Mouse (Mus musculus): Measurements from ENCODE around the gene Ctbp2. TPM values are rescaled to one million over a fixed set of nuclear protein-coding genes. Genes with fewer than 3 reads are reported as not detected.

Gene Ctbp2
- total and polyA plus RNA-seq, 2 experiments from 2014 or later: 27.9 to 71.3 TPM

- no peaks in the 10 kb centered on the region for H3K27me3 ChIP-seq (ENCODE audit: control insufficient read depth, insufficient read depth, low read length)
- no peak overlapping the region for H3K4me2 ChIP-seq (ENCODE audit: low read depth, low read length)
- ATAC-seq (ENCODE audit: insufficient read depth, low read depth) (peak; percentile 33; the same call in 1 of the 2 replicates), DNase-seq (ENCODE audit: low spot score) (no peak)
- H3K27ac ChIP-seq (ENCODE audit: low read depth): peak overlapping the region; percentile 68
- no peak overlapping the region for H3K9ac ChIP-seq (replicated peaks; ENCODE audit: low read depth, low read length)
- 0 out of 2 replicates have a peak, but pooled peaks cover 4% of the 10 kb centered on the region for H3K36me3 ChIP-seq (replicated peaks; ENCODE audit: control insufficient read depth, insufficient read depth, low read length)
- whole genome bisulfite sequencing: 36% methylated on average over 3 of the region's 3 CpGs
- peaks cover 57% of the 10 kb centered on the region for H3K4me1 ChIP-seq (ENCODE audit: control insufficient read depth, insufficient read depth)
- H3K9me3 ChIP-seq (replicated peaks; ENCODE audit: control insufficient read depth, low read length): no peaks in the 10 kb centered on the region
- TF ChIP-seq CTCF (IDR thresholded peaks at IDR 0.05; ENCODE audit: low read depth): peak; percentile 30
- TF ChIP-seq EP300 (IDR thresholded peaks at IDR 0.05; ENCODE audit: low read depth): no peak
- H3K4me3 ChIP-seq (ENCODE audit: low read depth, low read length): no peak overlapping the region
These were observed 83.3 kb downstream of the Ctbp2 start for GRCm38 (mm10) chr7:133040688-133041345.

- Histone ChIP-seq H3K36me3 (replicated peaks; ENCODE audit: control insufficient read depth, insufficient read depth, low read length) (0 out of 2 replicates have a peak, but pooled peaks cover 4% of the 10 kb centered on the region), H3K4me1 (ENCODE audit: control insufficient read depth, insufficient read depth) (peaks cover 68% of the 10 kb centered on the region), H3K9me3 (replicated peaks; ENCODE audit: control insufficient read depth, low read length) (no peaks in the 10 kb centered on the region), H3K4me2 (ENCODE audit: low read depth, low read length) (no peak overlapping the region), H3K9ac (replicated peaks; ENCODE audit: low read depth, low read length) (no peak overlapping the region), H3K4me3 (ENCODE audit: low read depth, low read length) (no peak overlapping the region), H3K27ac (ENCODE audit: low read depth) (peak overlapping the region; percentile 68), H3K27me3 (ENCODE audit: control insufficient read depth, insufficient read depth, low read length) (no peaks in the 10 kb centered on the region)
- no peak for ATAC-seq (ENCODE audit: insufficient read depth, low read depth)
- WGBS: 49% methylated on average over 3 of the region's 3 CpGs
- TF ChIP-seq EP300 (IDR thresholded peaks at IDR 0.05; ENCODE audit: low read depth): no peak
- TF ChIP-seq CTCF (IDR thresholded peaks at IDR 0.05; ENCODE audit: low read depth): no peak
- DNase-seq (ENCODE audit: low spot score): no peak
These were observed 84.4 kb downstream of the Ctbp2 start for GRCm38 (mm10) chr7:133039556-133040255.

GRCm38 (mm10) chr7:133037618-133038017, 86.5 kb downstream of the Ctbp2 start:
- Histone ChIP-seq H3K4me1 (ENCODE audit: control insufficient read depth, insufficient read depth) (peaks cover 79% of the 10 kb centered on the region), H3K4me2 (ENCODE audit: low read depth, low read length) (no peak overlapping the region), H3K9ac (replicated peaks; ENCODE audit: low read depth, low read length) (peak overlapping the region; percentile 34), H3K36me3 (replicated peaks; ENCODE audit: control insufficient read depth, insufficient read depth, low read length) (no peaks in the 10 kb centered on the region), H3K27me3 (ENCODE audit: control insufficient read depth, insufficient read depth, low read length) (no peaks in the 10 kb centered on the region), H3K27ac (ENCODE audit: low read depth) (peak overlapping the region; percentile 71), H3K4me3 (ENCODE audit: low read depth, low read length) (no peak overlapping the region), H3K9me3 (replicated peaks; ENCODE audit: control insufficient read depth, low read length) (no peaks in the 10 kb centered on the region)
- no peak for DNase-seq (ENCODE audit: low spot score)
- TF ChIP-seq EP300 (IDR thresholded peaks at IDR 0.05; ENCODE audit: low read depth) (no peak), CTCF (IDR thresholded peaks at IDR 0.05; ENCODE audit: low read depth) (no peak)
- ATAC-seq (ENCODE audit: insufficient read depth, low read depth): no peak
- 36% methylated on average over 4 of the region's 4 CpGs for WGBS

DNA sequence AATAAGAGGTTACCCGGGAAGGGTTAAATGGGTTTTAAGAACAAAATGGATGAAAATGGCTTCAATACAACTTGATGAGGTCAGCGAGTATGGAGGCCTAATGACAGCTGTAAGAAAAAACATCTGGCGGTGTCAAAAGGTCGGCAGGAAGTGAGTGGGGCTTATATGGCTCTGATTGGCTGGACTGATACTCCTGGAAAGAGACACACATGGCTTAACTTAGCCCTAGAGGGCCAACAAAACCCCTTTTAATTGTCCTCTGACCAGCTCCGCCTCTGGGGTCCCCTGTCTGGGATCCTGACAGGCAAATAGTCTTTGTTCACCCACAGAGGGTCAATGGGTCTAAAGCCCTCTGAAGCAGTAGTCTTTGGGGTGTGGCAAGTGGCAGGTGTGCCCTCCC, 86.9 kb downstream of the Ctbp2 start:
- H3K4me1 ChIP-seq (ENCODE audit: control insufficient read depth, insufficient read depth): peaks cover 78% of the 10 kb centered on the region
- no peak for DNase-seq (ENCODE audit: low spot score)
- H3K9ac ChIP-seq (replicated peaks; ENCODE audit: low read depth, low read length): peak overlapping the region; percentile 34; the same call in 1 of the 2 replicates

DNA sequence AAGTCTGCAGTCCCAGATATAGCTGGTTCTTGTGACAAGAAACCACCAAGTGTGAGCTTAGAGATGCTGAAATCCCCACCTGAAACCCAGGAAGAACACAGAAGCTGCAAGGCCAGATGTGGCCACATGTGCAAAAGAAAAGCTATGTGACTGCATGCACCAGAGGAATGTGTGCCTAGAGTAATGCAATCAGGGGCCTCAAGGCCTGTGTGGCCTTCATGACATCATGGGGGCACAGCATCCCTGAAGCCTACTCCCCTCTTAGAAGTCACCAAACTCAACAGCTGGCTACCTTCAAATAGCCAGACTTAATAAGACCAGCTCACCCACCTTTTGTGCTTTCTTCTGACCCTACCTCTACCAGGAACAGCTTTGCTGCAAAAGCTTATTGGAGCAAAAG, 88.3 kb downstream of the Ctbp2 start:
- no peak overlapping the region for H3K4me3 ChIP-seq (ENCODE audit: low read depth, low read length)
- no peaks in the 10 kb centered on the region for H3K9me3 ChIP-seq (replicated peaks; ENCODE audit: control insufficient read depth, low read length)
- no peak overlapping the region; the same call in 1 of the 2 replicates for H3K9ac ChIP-seq (replicated peaks; ENCODE audit: low read depth, low read length)
- TF ChIP-seq CTCF (IDR thresholded peaks at IDR 0.05; ENCODE audit: low read depth): no peak
- TF ChIP-seq EP300 (IDR thresholded peaks at IDR 0.05; ENCODE audit: low read depth): no peak
- no peak for DNase-seq (ENCODE audit: low spot score)
- 0 out of 2 replicates have a peak, but pooled peaks cover 6% of the 10 kb centered on the region for H3K36me3 ChIP-seq (replicated peaks; ENCODE audit: control insufficient read depth, insufficient read depth, low read length)
- H3K27ac ChIP-seq (ENCODE audit: low read depth): peak overlapping the region; percentile 71
- H3K27me3 ChIP-seq (ENCODE audit: control insufficient read depth, insufficient read depth, low read length): no peaks in the 10 kb centered on the region
- peaks cover 66% of the 10 kb centered on the region for H3K4me1 ChIP-seq (ENCODE audit: control insufficient read depth, insufficient read depth)
- no peak for ATAC-seq (ENCODE audit: insufficient read depth, low read depth)
- H3K4me2 ChIP-seq (ENCODE audit: low read depth, low read length): no peak overlapping the region

More for the DNA sequence above, 86.9 kb downstream of the Ctbp2 start:
- H3K36me3 ChIP-seq (replicated peaks; ENCODE audit: control insufficient read depth, insufficient read depth, low read length): no peaks in the 10 kb centered on the region
- WGBS: 64% methylated on average over 5 of the region's 5 CpGs
- H3K27ac ChIP-seq (ENCODE audit: low read depth): peak overlapping the region; percentile 71
- no peak overlapping the region for H3K4me2 ChIP-seq (ENCODE audit: low read depth, low read length)
- no peak overlapping the region for H3K4me3 ChIP-seq (ENCODE audit: low read depth, low read length)
- ATAC-seq (ENCODE audit: insufficient read depth, low read depth): peak; percentile 49; the same call in 1 of the 2 replicates
- no peaks in the 10 kb centered on the region for H3K27me3 ChIP-seq (ENCODE audit: control insufficient read depth, insufficient read depth, low read length)
- H3K9me3 ChIP-seq (replicated peaks; ENCODE audit: control insufficient read depth, low read length): no peaks in the 10 kb centered on the region
- no peak for TF ChIP-seq CTCF (IDR thresholded peaks at IDR 0.05; ENCODE audit: low read depth)
- 0 out of 2 replicates have a peak, but pooled peaks have one; percentile 34 for TF ChIP-seq EP300 (IDR thresholded peaks at IDR 0.05; ENCODE audit: low read depth)
